Mouse (Mus musculus): ENCODE data around the gene Fuom. TPM values are rescaled to one million over a fixed set of nuclear protein-coding genes. Genes with fewer than 3 reads are reported as not detected.

Gene Fuom
- polyA plus RNA-seq (2012; rRNA removed), result 20.8 and 23.8 TPM in 2 replicates

DNA sequence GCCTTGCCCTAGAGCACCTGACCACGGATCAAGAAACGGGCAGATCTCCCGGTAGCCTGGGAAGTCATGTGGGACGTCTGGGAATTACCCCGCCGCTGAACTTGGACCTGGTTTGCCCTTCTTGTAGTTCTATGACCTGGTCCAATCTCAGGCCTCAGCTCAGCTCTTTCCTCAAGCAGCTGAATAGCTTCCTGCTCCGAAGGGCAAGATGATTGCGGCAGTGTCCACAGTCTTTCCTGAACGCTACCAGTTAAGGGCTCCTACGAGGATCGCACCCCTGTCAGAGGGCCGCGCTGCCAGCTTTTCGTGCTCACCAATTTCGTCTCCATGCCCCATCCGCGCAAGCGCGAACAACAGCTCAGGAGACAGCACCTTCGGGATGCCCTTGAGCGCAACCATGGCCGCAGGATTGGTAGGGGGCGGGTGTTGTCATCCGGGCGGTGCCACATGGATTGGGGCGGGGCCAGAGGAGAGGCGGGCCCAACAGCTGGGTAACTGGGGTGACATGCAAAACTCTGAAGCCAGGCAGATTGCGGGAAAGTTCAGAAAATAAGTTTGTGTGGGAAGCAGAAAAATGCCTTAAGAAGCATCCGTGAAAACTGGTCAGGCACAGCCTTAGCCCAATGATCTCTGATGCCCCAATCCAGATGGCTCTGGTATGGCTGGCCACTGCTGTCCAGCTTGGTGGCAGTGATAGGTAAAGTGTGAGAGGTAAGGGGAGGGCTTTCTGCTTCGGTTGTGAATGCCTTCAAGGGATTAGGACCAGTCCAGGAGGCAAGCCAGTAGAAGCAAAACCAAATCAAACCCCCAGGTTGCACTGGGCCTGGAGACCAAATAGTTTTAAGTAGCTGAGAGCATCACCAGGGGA lies at the start of gene Fuom:
Gene Fuom (minus strand): TSS at position 449 of the 868 bp plus-strand sequence.

DNA sequence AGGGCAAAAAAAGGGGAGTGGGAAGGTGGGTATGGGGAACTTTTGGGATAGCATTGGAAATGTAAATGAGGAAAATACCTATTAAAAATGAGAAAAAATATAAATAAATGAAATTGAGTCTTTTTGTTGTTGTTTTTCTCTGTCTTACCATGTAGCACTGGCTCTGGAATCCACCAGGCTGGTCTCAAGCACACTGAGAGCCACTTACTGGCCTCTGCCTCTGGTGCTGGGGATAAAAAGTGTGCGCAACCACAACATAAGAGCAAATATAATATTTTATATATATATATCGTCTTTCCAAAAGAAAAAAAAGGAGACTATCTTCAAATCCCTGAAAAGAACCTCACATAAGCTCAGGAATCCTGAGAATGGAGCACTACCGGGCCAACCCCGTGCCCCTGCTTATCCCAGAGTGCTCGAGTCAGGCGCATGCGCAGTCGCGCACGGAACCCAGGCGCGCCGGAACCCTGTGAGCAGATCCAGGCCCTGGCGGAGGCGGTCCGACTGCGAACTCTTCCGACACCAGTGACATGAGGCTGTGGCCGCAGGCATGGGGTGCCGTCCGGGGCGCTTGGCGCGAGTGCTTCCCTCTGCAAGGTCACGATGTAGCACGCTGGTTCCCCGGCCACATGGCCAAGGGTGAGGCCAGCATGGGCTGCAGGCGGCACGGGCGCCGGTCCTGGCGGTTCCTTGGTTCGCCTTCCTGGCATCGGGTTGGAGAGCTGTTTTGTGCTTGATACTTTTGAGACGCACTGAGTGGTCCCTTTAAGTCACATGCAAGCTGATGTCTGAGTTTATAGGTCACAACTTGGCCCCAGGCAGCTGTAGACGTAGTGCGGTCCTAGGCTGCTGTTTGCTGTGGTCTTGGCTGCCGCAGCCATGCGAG lies 35.1 kb upstream of the Fuom start, which contains the start of gene Mtg1:
Gene Mtg1 (plus strand): TSS at position 430 of the 886 bp plus-strand sequence.

DNA sequence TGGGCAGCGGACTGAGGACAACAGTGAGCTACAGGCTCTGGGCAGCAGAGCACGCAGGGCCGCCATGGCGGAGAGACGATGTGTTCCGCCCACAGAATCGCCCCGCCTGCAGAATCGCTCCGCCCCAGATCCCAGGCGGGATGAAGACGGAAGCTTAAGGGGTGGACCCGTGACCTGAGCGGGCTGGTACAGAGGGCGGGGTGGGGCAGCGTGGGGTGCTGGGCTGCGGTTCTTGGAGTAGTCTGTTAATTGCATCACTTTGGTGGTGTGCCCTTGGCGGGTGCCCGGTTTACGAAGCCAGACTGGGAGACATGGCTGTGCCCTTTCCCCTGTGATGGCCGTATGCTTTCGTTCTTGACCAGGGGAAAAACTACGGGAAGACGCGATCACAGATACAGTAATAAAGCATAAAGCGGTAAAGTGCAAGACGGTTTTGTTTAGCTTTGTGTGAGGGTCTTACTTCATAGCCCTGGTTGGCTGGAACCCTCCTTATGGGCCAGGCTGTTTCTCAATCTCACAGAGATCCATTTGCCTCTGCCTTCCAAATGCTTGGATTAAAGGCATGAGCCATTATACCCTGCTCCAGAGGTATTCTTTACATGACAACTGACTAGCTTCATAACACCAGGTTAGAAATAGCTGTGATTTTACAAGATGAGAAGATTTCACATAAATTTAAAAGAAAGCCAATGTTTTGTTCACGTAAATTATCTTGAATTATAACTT lies 14.3 kb upstream of the Fuom start, which contains the start of gene Echs1:
Gene Echs1 (minus strand): TSS at position 148 of the 726 bp plus-strand sequence.

DNA sequence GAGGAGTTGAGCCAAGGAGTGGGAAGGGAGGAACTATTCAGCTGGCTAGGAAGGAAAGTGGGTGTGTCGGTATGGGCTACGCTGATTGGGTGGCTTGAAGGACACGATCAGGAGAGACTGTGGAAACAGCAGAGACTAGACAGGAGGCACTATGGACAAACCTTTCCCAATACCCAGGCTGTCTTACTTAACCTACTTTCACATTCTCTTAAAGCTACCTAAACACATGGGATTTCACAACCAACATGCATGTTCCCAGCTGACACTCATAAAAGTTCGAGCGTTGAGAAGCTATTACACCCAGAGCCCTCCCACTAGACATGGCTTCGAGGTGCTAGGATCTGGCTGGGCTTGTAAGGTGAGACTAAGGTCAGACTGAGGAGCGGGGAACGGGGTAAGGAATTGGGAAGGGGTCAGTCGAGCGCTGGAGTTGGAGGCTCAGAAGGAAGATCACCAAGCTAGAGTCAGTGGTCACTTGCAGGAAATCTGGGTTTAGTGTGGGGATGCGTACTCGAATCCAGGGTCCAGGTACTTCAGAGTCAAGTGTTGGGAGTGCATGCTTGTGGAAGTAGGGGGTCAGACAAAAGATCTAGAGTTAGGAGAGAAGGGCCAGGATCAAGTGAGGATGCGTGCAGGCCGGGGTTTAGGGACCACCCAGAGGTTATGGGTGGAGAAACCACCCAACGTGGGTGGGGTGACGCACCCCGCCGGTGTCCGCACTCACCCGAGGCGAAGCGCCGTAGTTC lies 13.5 kb upstream of the Fuom start, which contains the start of gene Paox:
Gene Paox (plus strand): TSS at position 217 of the 746 bp plus-strand sequence.

DNA sequence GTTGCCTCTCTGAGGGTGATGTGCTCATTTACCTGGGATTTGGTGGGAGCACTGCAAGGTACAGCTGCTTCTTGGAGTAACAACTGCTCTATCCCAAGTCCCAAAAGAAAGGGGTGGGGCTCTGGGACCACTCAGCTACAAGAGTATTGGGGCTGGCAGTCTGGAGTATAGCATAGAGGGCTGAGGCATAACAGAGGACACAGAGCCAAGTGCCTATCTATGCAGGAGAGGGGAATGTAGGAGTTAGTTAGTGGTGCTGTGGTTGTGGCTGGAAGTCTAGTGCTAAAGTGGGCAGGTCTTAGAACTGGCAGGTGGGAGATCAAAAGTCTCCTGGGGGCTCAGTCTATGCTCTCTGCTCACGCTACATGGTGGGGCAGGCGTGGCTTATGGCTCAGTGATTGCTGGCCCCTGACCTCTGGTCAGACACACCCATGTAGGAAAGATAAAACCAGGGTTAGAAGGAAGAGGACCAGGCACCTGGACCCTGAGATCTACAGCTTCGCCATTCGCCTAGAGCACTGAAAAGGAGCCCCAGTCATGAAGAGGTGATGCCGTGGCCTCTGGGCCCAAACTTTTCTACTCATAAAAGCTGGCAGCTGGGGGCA lies 9.2 kb downstream of the Fuom start, which contains the start of gene Prap1:
Gene Prap1 (plus strand): TSS at position 472 of the 605 bp plus-strand sequence.

DNA sequence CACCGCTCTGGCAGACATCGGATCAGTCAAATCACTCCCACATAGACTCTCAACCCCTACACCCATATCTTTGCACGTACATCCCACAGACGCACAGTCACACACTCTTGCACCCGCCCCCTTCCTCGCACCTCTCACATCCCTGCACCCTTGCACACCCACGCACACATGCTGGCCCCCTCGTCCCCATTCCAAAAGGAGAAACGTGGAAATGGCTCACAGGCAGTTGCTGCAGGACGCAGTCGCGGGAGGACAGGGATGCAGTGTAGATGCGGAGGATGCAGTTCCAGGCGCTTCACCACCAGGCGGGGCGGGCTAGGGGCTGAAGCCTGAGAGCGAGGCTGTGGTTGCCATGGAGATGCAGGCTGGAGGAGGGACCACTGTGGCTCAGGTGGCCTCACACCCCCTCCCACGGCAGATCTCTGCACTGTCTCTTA lies 20.0 kb downstream of the Fuom start, which contains the start of gene Caly:
Gene Caly (minus strand): TSS at position 307 of the 437 bp plus-strand sequence.

DNA sequence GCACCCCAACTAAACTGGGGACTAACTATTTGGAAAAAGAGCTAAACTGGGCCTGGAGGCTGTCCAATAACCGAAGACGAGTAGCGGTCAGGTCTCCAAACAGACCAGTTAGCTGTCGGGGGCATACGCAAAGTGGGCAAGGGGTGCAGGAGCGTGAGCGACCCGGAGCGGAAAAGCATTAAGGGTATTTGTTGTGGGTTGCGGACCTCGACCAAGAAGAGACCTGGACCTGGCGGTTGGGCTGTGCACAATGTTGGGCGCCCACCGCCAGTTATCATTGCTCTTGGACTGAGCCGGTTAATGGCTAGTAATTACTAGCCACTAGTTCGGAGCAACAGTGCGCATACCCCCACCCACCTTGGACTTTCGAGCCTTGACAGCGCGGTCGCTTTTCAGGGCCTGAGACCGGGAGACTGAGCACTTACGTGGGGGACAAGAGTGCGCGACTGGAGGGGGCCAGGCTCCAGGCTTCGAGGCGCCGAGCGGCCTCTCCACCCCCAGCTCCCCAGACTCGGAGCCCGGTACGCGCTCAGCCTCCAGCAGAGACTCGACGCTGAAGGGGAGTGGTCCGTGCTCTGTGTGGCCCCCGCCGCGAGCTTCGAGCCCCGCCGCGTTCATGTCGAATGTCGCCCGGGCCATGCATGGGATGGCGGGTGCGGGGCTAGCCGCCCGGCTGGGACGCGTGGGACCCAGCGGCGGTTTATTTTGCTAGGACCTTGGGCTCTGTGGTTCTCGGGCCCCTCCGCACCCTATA lies 53.7 kb downstream of the Fuom start, which contains the start of gene Msx3:
Gene Msx3 (minus strand): TSS at position 729 of the 754 bp plus-strand sequence.

Other genes with a start within 250 kb of the Fuom start
- 1.1 and 1.2 TPM in 2 replicates for gene Kndc1, start 207.7 kb downstream of the Fuom start, polyA plus RNA-seq (2012; rRNA removed)
- 0.04 and 0.30 TPM in 2 replicates for gene Utf1, start 158.7 kb downstream of the Fuom start, polyA plus RNA-seq (2012; rRNA removed)
- gene 6430531B16Rik, start 123.7 kb downstream of the Fuom start, polyA plus RNA-seq (2012; rRNA removed), result 0.48 and 0.53 TPM in 2 replicates
- 9.3 and 9.4 TPM in 2 replicates for gene Adam8, start 109.9 kb downstream of the Fuom start, polyA plus RNA-seq (2012; rRNA removed)
- 51.6 and 53.6 TPM in 2 replicates for gene Zfp511, start 66.0 kb downstream of the Fuom start, polyA plus RNA-seq (2012; rRNA removed)
- 47.7 and 68.0 TPM in 2 replicates for gene Tubgcp2, start 65.8 kb downstream of the Fuom start, polyA plus RNA-seq (2012; rRNA removed)
- 10.2 and 11.3 TPM in 2 replicates for gene Msx3, start 53.4 kb downstream of the Fuom start, polyA plus RNA-seq (2012; rRNA removed)
- gene Caly, start 19.9 kb downstream of the Fuom start, polyA plus RNA-seq (2012; rRNA removed), result 6.7 and 10.7 TPM in 2 replicates
- gene Prap1, start 9.0 kb downstream of the Fuom start, polyA plus RNA-seq (2012; rRNA removed), result 1.5 TPM in 1 of 2 replicates, not detected in the other
- gene Paox, start 13.4 kb upstream of the Fuom start, polyA plus RNA-seq (2012; rRNA removed), result 8.5 and 9.3 TPM in 2 replicates
- gene Echs1, start 14.0 kb upstream of the Fuom start, polyA plus RNA-seq (2012; rRNA removed), result 94.1 and 116 TPM in 2 replicates
- 31.4 and 49.2 TPM in 2 replicates for gene Mtg1, start 35.1 kb upstream of the Fuom start, polyA plus RNA-seq (2012; rRNA removed)
- 0.80 and 0.83 TPM in 2 replicates for gene Sprn, start 52.4 kb upstream of the Fuom start, polyA plus RNA-seq (2012; rRNA removed)
- gene Olfr522, start 62.3 kb upstream of the Fuom start, polyA plus RNA-seq (2012; rRNA removed), result not detected in 2 replicates
- gene Olfr523, start 70.8 kb upstream of the Fuom start, polyA plus RNA-seq (2012; rRNA removed), result not detected in 2 replicates
- not detected in 2 replicates for gene Olfr524, start 103.5 kb upstream of the Fuom start, polyA plus RNA-seq (2012; rRNA removed)
- gene Cd163l1, start 115.8 kb upstream of the Fuom start, polyA plus RNA-seq (2012; rRNA removed), result 0.04 TPM in 1 of 2 replicates, not detected in the other
- gene 5830411N06Rik, start 144.8 kb upstream of the Fuom start, polyA plus RNA-seq (2012; rRNA removed), result not detected in 2 replicates
- gene Olfr525, start 218.4 kb upstream of the Fuom start, polyA plus RNA-seq (2012; rRNA removed), result not detected in 2 replicates
- gene Olfr527, start 231.6 kb upstream of the Fuom start, polyA plus RNA-seq (2012; rRNA removed), result not detected in 2 replicates